Mouse (Mus musculus) cerebral cortex, adult 2 months (tissue): Measurements from ENCODE around the gene Trim3.

ENCODE experiments used
- WGBS: fragments of 180-500 bp; shearing (Covaris S2); methylation state at CpG from one replicate; pipeline ENCODE4 v1.1.7; 2018; 5-methylcytosine and 5-hydroxymethylcytosine counted together

Gene Trim3

DNA sequence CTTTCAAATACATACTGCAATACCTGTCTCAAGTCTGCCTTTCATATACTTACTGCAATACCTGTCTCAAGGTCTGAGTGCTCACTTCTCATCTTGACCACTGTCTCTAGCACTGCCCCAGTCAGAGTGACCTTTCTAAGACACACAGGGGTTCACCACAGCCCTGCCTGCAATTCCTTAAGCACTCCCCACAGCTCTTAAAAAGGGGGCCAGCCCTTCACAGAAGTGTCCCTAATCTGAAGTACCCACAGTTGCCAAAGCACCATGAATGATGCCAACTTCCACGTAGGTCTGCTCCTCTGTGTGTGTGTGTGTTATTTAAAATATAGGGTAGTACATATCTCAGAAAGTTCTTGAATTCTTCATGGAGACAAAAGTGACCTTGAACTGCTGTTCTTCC lies 21.6 kb downstream of the Trim3 start:
- WGBS = 70% methylated on average over 1 of the region's 1 CpGs

- 67% methylated on average over 3 of the region's 3 CpGs for WGBS
Measured at GRCm38 (mm10) chr7:105608467-105608866, 24.9 kb downstream of the Trim3 start.

- 42% methylated on average over 9 of the region's 9 CpGs for WGBS
Measured at GRCm38 (mm10) chr7:105602860-105603623, 30.3 kb downstream of the Trim3 start.

DNA sequence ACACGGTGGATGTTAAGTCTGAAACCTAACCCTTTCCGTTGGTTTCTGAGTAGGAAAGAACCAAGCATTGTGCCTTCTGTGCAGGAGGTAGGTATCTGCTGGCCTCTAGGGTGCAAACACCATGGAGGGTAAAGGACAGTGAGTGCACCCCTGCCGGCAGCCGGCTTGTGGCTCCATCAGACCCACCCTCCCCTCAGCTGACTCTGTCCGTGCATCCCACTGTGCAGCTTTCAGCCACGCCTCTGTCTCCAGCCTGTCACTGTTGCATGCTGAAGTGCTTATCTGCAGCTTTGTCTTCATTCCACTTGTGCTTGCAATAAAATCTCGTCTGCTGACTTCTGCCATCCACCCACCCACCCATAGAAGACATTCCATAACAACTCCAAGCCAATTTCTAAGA lies 43.3 kb downstream of the Trim3 start:
- WGBS = 50% methylated on average over 7 of the region's 7 CpGs

DNA sequence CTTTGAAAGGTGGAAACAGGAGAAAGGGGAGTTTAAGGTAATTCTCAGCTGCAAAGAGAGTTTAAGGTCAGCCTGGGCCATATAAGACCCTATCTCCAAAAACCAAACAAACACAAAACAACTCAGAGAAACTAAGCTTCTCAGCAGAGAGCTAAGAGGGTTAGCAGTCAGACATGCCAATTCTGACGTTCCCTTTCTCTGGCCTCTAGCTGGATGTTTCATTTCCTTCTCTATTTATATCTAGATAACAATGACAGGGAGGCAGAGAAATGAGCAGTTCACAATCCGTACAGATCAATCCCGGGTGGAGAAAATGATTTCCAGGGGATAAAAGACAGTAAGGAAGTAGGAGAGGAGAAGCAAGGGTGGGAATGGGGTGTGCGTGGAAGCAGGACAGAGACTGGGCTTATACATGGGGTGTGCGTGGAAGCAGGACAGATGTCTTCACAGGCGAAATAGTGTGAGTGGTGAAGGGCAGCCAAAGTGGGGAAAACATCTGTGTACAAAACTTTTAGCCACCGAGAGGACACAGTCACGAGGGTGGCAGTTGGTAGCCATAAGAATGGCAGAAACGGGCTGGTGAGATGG lies 45.0 kb downstream of the Trim3 start:
- WGBS = 67% methylated on average over 9 of the region's 9 CpGs

- WGBS = 53% methylated on average over 2 of the region's 2 CpGs
Measured at GRCm38 (mm10) chr7:105581959-105582358, 51.4 kb downstream of the Trim3 start.

- WGBS = under 1% methylated on average over 54 of the region's 54 CpGs
Measured at GRCm38 (mm10) chr7:105581094-105581703, 52.2 kb downstream of the Trim3 start, which contains the start of gene Apbb1. Gene Apbb1, minus strand, starts transcription at chr7:105581653.

DNA sequence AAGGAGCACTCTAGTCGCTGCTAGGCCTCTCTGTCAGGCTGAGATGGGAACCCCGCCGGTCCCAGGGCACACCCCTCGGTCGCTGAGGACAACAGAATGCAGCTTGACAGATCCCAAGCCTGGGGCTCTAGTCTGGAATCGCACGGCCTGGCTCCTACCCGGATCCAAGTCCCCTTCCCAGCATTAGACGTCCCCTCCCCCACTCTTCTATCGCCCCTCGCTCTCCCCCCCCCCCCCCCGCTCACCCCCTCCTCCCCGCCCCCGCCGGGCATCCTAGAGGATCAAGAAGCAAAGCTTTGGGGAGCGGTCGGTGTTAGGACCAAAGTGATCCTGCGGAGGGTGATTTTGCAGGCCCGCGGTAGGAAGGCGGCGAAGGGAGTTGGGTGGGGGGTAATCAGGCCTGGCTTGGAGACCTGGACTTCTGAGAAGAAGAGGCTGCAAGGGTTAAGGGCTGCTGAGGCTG lies 52.7 kb downstream of the Trim3 start:
- 2% methylated on average over 21 of the region's 22 CpGs for WGBS

- 55% methylated on average over 2 of the region's 2 CpGs for WGBS
Measured at GRCm38 (mm10) chr7:105578481-105578880, 54.9 kb downstream of the Trim3 start.

GRCm38 (mm10) chr7:105577377-105577871 lies 55.9 kb downstream of the Trim3 start:
- WGBS = 68% methylated on average over 6 of the region's 6 CpGs

- 28% methylated on average over 3 of the region's 3 CpGs for WGBS
Measured at GRCm38 (mm10) chr7:105576166-105576748, 57.1 kb downstream of the Trim3 start.

DNA sequence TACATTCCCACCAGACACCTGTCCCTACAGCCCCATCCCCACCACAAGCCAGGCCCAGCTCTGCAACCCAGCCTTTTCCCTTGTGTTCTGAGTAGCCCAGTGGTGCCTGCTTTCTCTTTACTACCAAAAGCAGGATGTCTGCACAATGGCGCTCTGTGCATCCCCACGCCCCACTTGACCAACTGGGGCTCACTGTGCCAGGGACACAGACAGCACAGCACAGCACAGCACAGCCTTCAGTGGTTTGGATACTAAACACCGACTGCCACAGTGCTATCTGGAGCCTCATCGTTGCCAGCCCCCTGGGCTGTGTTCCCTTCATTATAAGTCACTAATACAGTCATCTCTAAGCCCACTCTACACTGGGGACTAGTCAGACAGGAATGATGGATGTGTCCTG lies 58.8 kb downstream of the Trim3 start:
- 63% methylated on average over 4 of the region's 4 CpGs for WGBS

- WGBS = 41% methylated on average over 8 of the region's 8 CpGs
Measured at GRCm38 (mm10) chr7:105572949-105573348, 60.4 kb downstream of the Trim3 start.

DNA sequence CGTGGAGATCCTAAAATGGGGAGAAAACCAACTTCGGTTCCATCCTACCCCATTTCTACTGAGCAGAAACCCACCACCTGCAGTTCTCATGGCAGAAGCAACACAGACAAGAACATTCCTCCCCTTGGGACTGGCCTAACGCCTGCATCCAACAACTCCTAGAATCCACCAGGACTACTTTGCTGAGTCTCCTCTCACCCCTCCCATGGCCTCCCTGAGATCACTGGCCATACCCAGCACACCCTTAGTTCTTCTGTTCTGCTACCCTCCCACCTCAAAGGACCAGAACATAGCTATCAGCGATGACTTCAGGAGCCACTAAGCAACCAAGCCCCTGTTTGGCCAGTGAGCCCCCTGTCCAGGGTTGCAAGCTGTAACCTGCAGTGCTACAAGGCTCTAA lies 62.6 kb downstream of the Trim3 start:
- 34% methylated on average over 4 of the region's 4 CpGs for WGBS

DNA sequence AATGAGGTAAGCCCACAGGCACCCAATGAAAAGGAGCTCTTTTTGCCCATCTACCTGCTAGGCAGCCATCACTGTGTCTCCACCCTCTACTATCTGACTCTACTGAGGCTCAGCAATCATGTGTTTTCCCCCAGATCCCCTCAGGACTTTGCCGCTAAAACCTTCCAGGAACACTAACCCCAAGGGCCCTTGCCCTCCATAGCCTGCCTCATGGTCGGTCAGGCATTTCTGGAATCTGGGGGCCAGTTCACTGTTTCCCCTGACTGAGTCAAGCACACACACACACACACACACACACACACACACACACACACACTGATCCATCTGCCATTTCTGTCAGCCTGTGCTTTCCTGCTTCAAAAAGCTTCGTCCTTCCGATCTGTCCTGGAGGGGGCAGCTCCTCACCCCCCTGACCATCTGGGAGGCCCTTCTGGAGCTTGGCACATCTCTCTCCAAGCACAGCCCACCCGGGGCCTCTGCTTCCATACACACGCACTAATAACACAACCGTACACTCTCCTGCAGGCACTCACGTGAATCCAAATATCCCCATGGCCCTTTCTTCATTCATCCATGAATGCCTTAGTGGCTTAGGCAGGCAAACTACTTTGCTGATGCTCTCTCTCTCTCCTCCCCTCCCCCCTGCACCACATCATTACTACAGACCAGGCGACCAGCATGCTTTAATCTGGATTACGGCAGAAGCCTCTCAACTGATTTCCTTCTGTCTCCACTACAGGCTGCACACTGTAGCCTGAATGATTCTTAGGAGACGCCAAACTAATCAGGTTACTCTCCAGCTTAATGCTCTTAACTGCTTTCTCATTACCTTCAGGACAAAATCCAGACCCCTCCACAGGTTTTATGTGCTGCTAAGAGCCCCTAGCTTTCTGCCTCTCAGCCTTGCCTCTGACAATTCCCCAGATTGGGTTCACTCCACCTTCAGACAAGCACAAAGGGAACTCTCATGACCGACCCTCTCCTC lies 63.6 kb downstream of the Trim3 start:
- 16% methylated on average over 12 of the region's 12 CpGs for WGBS

DNA sequence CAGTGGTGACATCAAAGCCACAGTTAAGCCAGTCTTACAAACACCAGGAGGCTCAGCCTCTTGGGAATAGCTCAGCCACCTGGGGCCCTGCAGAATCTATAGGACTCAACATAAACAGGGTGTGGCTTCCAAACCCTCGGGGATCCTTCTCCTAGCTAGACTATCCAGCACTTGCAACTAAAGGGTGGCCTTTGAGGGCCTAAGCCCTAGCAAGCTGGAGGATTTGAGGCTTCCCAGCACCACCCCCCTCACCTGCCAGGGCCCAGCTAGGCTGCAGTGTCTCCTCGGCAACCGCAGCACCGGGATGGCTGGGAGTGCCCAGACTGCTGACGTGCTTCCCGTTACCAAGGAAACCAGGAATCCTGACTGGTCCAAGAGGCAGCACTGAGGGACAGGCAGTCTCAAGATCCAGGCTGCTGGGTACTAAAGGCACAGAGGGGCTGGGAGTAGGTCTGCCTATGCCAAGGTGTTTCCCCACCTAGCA lies 64.3 kb downstream of the Trim3 start:
- 6% methylated on average over 6 of the region's 6 CpGs for WGBS

DNA sequence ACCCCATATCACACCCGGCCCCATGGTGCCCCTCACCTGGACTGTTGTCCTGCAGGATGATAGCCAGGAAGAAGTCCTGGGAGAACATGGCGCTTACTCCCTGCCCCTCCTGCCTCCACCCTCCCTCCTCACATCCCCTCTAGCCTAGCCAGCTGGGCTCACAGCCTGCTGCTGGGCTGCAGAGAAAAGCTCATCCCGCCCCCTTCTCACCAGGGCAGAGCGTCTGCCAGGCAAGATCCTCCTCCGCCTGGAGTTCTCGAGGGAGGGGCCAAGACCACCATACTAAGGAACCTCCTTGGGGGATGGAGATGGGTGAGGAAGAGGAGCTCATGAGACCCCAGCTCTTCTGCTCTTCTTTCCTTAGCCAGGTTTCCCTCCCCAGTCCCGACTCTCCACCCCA lies 64.8 kb downstream of the Trim3 start:
- 11% methylated on average over 7 of the region's 7 CpGs for WGBS

GRCm38 (mm10) chr7:105565071-105565836 lies 68.1 kb downstream of the Trim3 start:
- 63% methylated on average over 17 of the region's 17 CpGs for WGBS

GRCm38 (mm10) chr7:105563367-105563766 lies 70.0 kb downstream of the Trim3 start:
- 46% methylated on average over 3 of the region's 3 CpGs for WGBS

GRCm38 (mm10) chr7:105562317-105562716 lies 71.1 kb downstream of the Trim3 start:
- 64% methylated on average over 3 of the region's 3 CpGs for WGBS
